Mouse (Mus musculus): ENCODE measurements around the gene Pex7. TPM values are rescaled to one million over a fixed set of nuclear protein-coding genes. Genes with fewer than 3 reads are reported as not detected.
A peak's percentile ranks its signal among the peaks of the same experiment; 100 is the strongest.

The Pex7 gene
- 29.7 and 30.9 TPM in 2 replicates for polyA plus RNA-seq (2016; fragmentation: Nextera tagmentation; extraction: Ambion mirVana)

DNA sequence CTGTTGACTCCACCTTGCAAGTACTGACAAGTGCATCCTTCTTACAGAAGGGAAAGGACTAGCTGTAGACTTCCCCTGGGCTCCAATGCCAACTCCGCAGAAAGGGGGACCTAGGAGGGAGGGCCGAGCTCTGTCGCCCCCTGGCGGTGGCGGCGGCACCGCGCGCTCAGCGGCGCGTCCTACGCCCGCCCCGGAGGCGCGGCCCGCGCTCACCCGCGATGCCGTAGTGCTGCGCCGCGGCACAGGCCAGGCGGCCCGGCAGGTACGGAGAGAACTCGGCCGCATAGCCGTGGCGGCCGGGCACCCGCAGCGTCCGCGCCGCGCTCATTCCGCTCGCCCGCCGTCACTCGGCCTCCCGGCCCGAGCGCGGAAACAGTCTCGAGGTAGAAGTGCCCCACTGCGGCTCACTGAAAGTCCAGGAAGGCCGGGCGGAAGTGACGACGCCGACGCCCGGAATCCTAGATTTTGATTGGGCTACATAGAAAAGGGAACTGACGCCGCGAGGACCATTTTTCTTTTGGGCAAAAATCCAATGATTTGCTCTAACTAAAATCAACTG lies at the start of gene Pex7:
Gene Pex7, minus strand, starts transcription at position 444 of the 559 bp plus-strand sequence.
- H3K27me3 ChIP-seq (replicated peaks): no peaks in the 10 kb centered on the region
- WGBS (ENCODE audit: insufficient replicate concordance): under 1% methylated on average over 59 of the region's 60 CpGs
- H3K4me3 ChIP-seq: peak within 1 kb of the TSS; percentile 77
- peak; percentile 99 for ATAC-seq
- H3K27ac ChIP-seq: peak within 1 kb of the TSS; percentile 87
- H3K36me3 ChIP-seq: peaks cover 14% of the 10 kb centered on the region
- peak within 1 kb of the TSS; percentile 87 for H3K9ac ChIP-seq
- H3K9me3 ChIP-seq (replicated peaks): no peaks in the 10 kb centered on the region
- peaks cover 10% of the 10 kb centered on the region for H3K4me1 ChIP-seq
- peak within 1 kb of the TSS; percentile 54 for H3K4me2 ChIP-seq

- H3K9me3 ChIP-seq (replicated peaks): no peaks in the 10 kb centered on the region
- no peak overlapping the region for H3K27ac ChIP-seq
- no peaks in the 10 kb centered on the region for H3K27me3 ChIP-seq (replicated peaks)
- H3K4me1 ChIP-seq: peaks cover 39% of the 10 kb centered on the region
- 56% methylated on average over 6 of the region's 6 CpGs for WGBS (ENCODE audit: insufficient replicate concordance)
- no peak for ATAC-seq
- no peaks in the 10 kb centered on the region for H3K36me3 ChIP-seq
- no peak overlapping the region for H3K4me2 ChIP-seq
- H3K4me3 ChIP-seq: no peak overlapping the region
- H3K9ac ChIP-seq: no peak overlapping the region
These were observed 49.3 kb upstream of the Pex7 start for GRCm38 (mm10) chr10:19956745-19957144.

DNA sequence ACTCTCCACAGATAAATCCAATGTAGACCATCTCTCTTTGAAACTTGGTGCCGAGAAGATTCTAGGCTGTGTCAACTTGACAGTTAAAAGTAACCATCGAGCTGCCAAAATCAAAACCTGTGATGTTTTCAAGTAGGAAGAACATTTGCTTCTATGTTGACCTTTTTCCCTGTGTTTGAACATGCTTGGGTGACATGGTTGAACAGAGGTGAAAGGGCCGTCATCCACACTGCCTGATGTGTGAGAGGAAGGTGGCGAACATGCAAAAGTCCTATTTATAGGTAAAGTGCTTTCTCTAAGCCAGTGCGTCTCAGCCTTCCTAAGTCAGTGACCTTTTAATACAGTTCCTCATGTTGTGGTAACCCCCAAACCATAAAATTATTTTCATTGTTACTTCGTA lies 48.3 kb upstream of the Pex7 start:
- H3K4me3 ChIP-seq: no peak overlapping the region
- no peak overlapping the region for H3K27ac ChIP-seq
- H3K4me2 ChIP-seq: no peak overlapping the region
- H3K9ac ChIP-seq: no peak overlapping the region
- H3K4me1 ChIP-seq: peaks cover 39% of the 10 kb centered on the region
- no peaks in the 10 kb centered on the region for H3K27me3 ChIP-seq (replicated peaks)
- no peak for ATAC-seq
- H3K9me3 ChIP-seq (replicated peaks): no peaks in the 10 kb centered on the region
- WGBS (ENCODE audit: insufficient replicate concordance): 80% methylated on average over 6 of the region's 6 CpGs
- H3K36me3 ChIP-seq: no peaks in the 10 kb centered on the region

DNA sequence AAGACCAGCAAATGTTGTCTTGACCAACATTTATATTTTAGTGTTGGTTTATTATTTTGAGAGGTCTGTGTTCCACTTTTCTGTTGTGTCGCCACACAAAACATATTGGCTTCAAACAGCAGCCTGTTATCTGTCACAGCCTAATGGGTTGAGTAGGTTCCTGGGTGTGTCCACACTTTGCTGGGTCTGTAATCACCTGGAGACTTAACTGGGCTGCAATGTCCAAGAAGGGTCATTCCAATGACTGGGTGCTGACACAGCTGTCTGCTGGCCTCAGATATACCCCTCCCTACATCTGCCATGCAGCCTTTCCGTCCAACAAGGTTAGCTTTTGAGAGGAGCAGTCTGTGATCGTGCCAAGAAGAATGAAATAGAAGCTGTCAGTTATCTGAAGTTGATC lies 47.1 kb upstream of the Pex7 start:
- H3K9ac ChIP-seq: no peak overlapping the region
- no peak overlapping the region for H3K27ac ChIP-seq
- no peaks in the 10 kb centered on the region for H3K9me3 ChIP-seq (replicated peaks)
- no peaks in the 10 kb centered on the region for H3K27me3 ChIP-seq (replicated peaks)
- H3K36me3 ChIP-seq: no peaks in the 10 kb centered on the region
- 0 out of 2 replicates have a peak, but pooled peaks have one; percentile 46 for ATAC-seq
- peaks cover 39% of the 10 kb centered on the region for H3K4me1 ChIP-seq
- 18% methylated on average over 3 of the region's 3 CpGs for WGBS (ENCODE audit: insufficient replicate concordance)
- H3K4me2 ChIP-seq: peak overlapping the region; percentile 14; the same call in 1 of the 2 replicates
- H3K4me3 ChIP-seq: no peak overlapping the region

DNA sequence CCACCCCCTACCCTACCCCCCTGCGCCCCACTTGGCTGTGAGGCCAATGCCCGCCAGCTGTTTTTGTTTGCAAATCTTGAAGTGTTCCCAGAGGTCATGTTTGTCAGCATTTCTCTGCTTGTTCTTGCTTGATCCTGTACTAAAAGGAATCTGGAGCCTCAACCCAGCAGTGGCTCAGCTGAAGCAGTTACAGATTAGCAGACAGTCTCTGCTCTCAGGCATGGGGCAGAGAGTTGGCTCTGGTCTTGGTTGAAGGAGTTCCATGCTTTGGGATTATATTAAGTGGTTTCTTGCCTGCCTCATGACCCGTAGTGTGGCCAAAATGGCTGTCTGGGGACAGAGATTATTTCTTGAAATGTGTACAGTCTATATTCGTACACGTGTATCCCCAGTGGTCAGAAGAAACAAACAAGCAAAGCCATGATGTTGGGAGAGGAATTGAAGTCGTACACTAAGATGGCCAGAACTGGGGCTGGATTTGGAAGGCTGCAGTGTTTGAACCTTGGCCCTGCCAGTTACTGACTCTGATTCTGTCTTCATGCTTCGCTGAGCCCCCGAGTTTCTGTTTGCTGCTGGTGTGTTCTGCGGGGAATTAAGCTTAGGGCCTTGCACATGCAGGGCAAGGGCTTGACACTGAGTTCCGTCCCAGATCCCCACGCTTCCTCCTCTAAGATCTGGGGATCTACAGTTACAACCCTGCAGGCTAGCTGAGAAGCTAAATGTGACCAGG lies 45.7 kb upstream of the Pex7 start:
- no peak for ATAC-seq
- no peak overlapping the region for H3K4me3 ChIP-seq
- H3K9me3 ChIP-seq (replicated peaks): no peaks in the 10 kb centered on the region
- peaks cover 39% of the 10 kb centered on the region for H3K4me1 ChIP-seq
- WGBS (ENCODE audit: insufficient replicate concordance): 73% methylated on average over 11 of the region's 11 CpGs
- no peak overlapping the region for H3K4me2 ChIP-seq
- H3K27me3 ChIP-seq (replicated peaks): no peaks in the 10 kb centered on the region
- H3K9ac ChIP-seq: no peak overlapping the region
- no peak overlapping the region for H3K27ac ChIP-seq
- no peaks in the 10 kb centered on the region for H3K36me3 ChIP-seq

GRCm38 (mm10) chr10:19949106-19949505 lies 41.6 kb upstream of the Pex7 start:
- no peak for ATAC-seq
- Histone ChIP-seq H3K4me3 (no peak overlapping the region), H3K9ac (no peak overlapping the region), H3K36me3 (no peaks in the 10 kb centered on the region), H3K4me2 (no peak overlapping the region), H3K27ac (no peak overlapping the region), H3K9me3 (replicated peaks) (no peaks in the 10 kb centered on the region), H3K4me1 (peaks cover 6% of the 10 kb centered on the region), H3K27me3 (replicated peaks) (no peaks in the 10 kb centered on the region)
- 73% methylated on average over 4 of the region's 4 CpGs for WGBS (ENCODE audit: insufficient replicate concordance)

- WGBS (ENCODE audit: insufficient replicate concordance): 76% methylated on average over 11 of the region's 11 CpGs
- H3K4me2 ChIP-seq: no peak overlapping the region
- H3K4me1 ChIP-seq: peaks cover 4% of the 10 kb centered on the region; the same call in 1 of the 2 replicates
- no peaks in the 10 kb centered on the region for H3K36me3 ChIP-seq
- H3K27me3 ChIP-seq (replicated peaks): no peaks in the 10 kb centered on the region
- H3K9me3 ChIP-seq (replicated peaks): no peaks in the 10 kb centered on the region
- no peak overlapping the region for H3K27ac ChIP-seq
- H3K9ac ChIP-seq: no peak overlapping the region
- no peak overlapping the region for H3K4me3 ChIP-seq
- ATAC-seq: no peak
These were observed 40.9 kb upstream of the Pex7 start for GRCm38 (mm10) chr10:19948381-19948780.

GRCm38 (mm10) chr10:19947901-19948300 lies 40.4 kb upstream of the Pex7 start:
- H3K36me3 ChIP-seq: no peaks in the 10 kb centered on the region
- 79% methylated on average over 5 of the region's 5 CpGs for WGBS (ENCODE audit: insufficient replicate concordance)
- H3K27me3 ChIP-seq (replicated peaks): no peaks in the 10 kb centered on the region
- ATAC-seq: no peak
- no peak overlapping the region for H3K4me3 ChIP-seq
- no peak overlapping the region for H3K27ac ChIP-seq
- H3K9me3 ChIP-seq (replicated peaks): no peaks in the 10 kb centered on the region
- no peak overlapping the region for H3K4me2 ChIP-seq
- H3K9ac ChIP-seq: no peak overlapping the region
- 0 out of 2 replicates have a peak, but pooled peaks cover 2% of the 10 kb centered on the region for H3K4me1 ChIP-seq

DNA sequence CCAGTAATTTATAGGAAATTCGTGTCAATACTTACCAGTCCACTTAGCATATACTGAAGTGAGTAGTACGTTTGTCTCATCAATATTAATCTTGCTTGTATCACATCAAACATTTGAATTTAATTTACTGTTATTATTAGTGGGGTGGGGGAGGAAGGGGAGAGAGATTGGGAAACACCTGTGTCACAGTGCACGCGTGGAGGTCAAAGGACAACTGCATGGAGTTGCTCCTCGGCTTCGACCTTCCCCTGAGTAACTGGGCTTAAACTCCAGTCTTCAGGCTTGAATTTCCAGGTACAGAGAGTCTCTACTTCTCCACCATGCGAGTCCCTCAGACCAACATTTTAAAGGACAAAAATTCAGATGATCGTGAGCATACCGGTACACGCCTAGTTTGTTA lies 40.0 kb upstream of the Pex7 start:
- no peak for ATAC-seq
- H3K36me3 ChIP-seq: no peaks in the 10 kb centered on the region
- no peaks in the 10 kb centered on the region for H3K27me3 ChIP-seq (replicated peaks)
- no peaks in the 10 kb centered on the region for H3K4me1 ChIP-seq
- no peak overlapping the region for H3K4me3 ChIP-seq
- no peaks in the 10 kb centered on the region for H3K9me3 ChIP-seq (replicated peaks)
- H3K27ac ChIP-seq: no peak overlapping the region
- no peak overlapping the region for H3K4me2 ChIP-seq
- WGBS (ENCODE audit: insufficient replicate concordance): 83% methylated on average over 10 of the region's 10 CpGs
- H3K9ac ChIP-seq: no peak overlapping the region

- ATAC-seq: no peak
- WGBS (ENCODE audit: insufficient replicate concordance): 74% methylated on average over 6 of the region's 6 CpGs
These were observed 39.2 kb upstream of the Pex7 start for GRCm38 (mm10) chr10:19946644-19947043.

GRCm38 (mm10) chr10:19945651-19946050 lies 38.2 kb upstream of the Pex7 start:
- H3K9ac ChIP-seq: no peak overlapping the region
- H3K9me3 ChIP-seq (replicated peaks): no peaks in the 10 kb centered on the region
- H3K4me3 ChIP-seq: no peak overlapping the region
- no peaks in the 10 kb centered on the region for H3K27me3 ChIP-seq (replicated peaks)
- H3K36me3 ChIP-seq: no peaks in the 10 kb centered on the region
- no peak overlapping the region for H3K4me2 ChIP-seq
- WGBS (ENCODE audit: insufficient replicate concordance): 64% methylated on average over 7 of the region's 7 CpGs
- H3K27ac ChIP-seq: no peak overlapping the region
- no peak for ATAC-seq
- H3K4me1 ChIP-seq: peaks cover 5% of the 10 kb centered on the region; the same call in 1 of the 2 replicates

More at GRCm38 (mm10) chr10:19946644-19947043, 39.2 kb upstream of the Pex7 start:
- Histone ChIP-seq H3K9ac (no peak overlapping the region), H3K4me3 (no peak overlapping the region), H3K9me3 (replicated peaks) (no peaks in the 10 kb centered on the region), H3K4me2 (no peak overlapping the region), H3K36me3 (no peaks in the 10 kb centered on the region), H3K27me3 (replicated peaks) (no peaks in the 10 kb centered on the region), H3K4me1 (no peaks in the 10 kb centered on the region), H3K27ac (no peak overlapping the region)

- Histone ChIP-seq H3K9me3 (replicated peaks) (no peaks in the 10 kb centered on the region), H3K9ac (no peak overlapping the region), H3K27me3 (replicated peaks) (no peaks in the 10 kb centered on the region), H3K4me3 (no peak overlapping the region), H3K36me3 (no peaks in the 10 kb centered on the region), H3K27ac (no peak overlapping the region), H3K4me1 (peaks cover 22% of the 10 kb centered on the region), H3K4me2 (no peak overlapping the region)
- 76% methylated on average over 3 of the region's 3 CpGs for WGBS (ENCODE audit: insufficient replicate concordance)
- no peak for ATAC-seq
These were observed 35.1 kb upstream of the Pex7 start for GRCm38 (mm10) chr10:19942621-19943020.
